Mouse (Mus musculus) CH12.LX (cell line): ENCODE data around the gene Cnr2. TPM values are rescaled to one million over a fixed set of nuclear protein-coding genes. Genes with fewer than 3 reads are reported as not detected.
A peak's percentile ranks its signal among the peaks of the same experiment; 100 is the strongest.

Experiments used
- DNase-seq: peaks from one replicate; pipeline ENCODE4 v3.0.0-alpha.2; 2013; ENCODE audit errors: extremely low read depth
- H3K27ac ChIP-seq: 2 replicates; pipeline ENCODE4 v1.5.1; 2012; ENCODE audit warnings: low read depth, mild to moderate bottlenecking, control low read depth, moderate library complexity; ENCODE audit not compliant: insufficient read depth
- H3K27me3 ChIP-seq: replicated peaks from 2 replicates; pipeline ENCODE3; 2012; ENCODE audit warnings: inconsistent platforms
- H3K36me3 ChIP-seq, 2 experiments: replicated peaks in 1 of 2; 2 replicates each; pipeline versions ENCODE3 to v1.6.1; 2012; ENCODE audit warnings: inconsistent platforms in 1 of 2, low read length in 1 of 2, mild to moderate bottlenecking in 1 of 2, mixed read lengths in 1 of 2, moderate library complexity in 1 of 2; ENCODE audit not compliant: control insufficient read depth in 1 of 2, insufficient read depth in 1 of 2
- H3K4me1 ChIP-seq, 2 experiments: 2 replicates each; pipeline ENCODE4 v1.6.1; 2012; ENCODE audit warnings: inconsistent platforms in 1 of 2, moderate library complexity in 1 of 2; ENCODE audit not compliant: insufficient read depth in 2 of 2, control insufficient read depth in 1 of 2
- H3K4me2 ChIP-seq: 2 replicates; pipeline ENCODE4 v1.6.1; 2012; ENCODE audit warnings: low read depth, mild to moderate bottlenecking, control low read depth; ENCODE audit not compliant: poor library complexity, insufficient read depth, severe bottlenecking
- H3K4me3 ChIP-seq, 3 experiments: fragments of 150-350 bp in 1 of 3; sonication (generic) in 1 of 3; replicated peaks in 1 of 3; 2 replicates each; pipeline versions ENCODE3 to v1.5.1; 2011 to 2012; ENCODE audit warnings: low read depth in 2 of 3, low read length in 2 of 3, mild to moderate bottlenecking in 2 of 3, moderate library complexity in 2 of 3, control low read depth in 1 of 3, improper control_type of control experiment in 1 of 3, inconsistent platforms in 1 of 3, mixed read lengths in 1 of 3; ENCODE audit not compliant: poor library complexity in 1 of 3
- H3K79me2 ChIP-seq: replicated peaks from 2 replicates; pipeline ENCODE4 v1.6.1; 2012; ENCODE audit warnings: mild to moderate bottlenecking, moderate library complexity; ENCODE audit not compliant: control insufficient read depth, poor library complexity, insufficient read depth, severe bottlenecking; ENCODE audit errors: extremely low read depth
- H3K9ac ChIP-seq: 2 replicates; pipeline ENCODE4 v1.6.1; 2012; ENCODE audit warnings: low read depth, mild to moderate bottlenecking, control low read depth, moderate library complexity; ENCODE audit not compliant: insufficient read depth
- H3K9me3 ChIP-seq: replicated peaks from 2 replicates; pipeline ENCODE3; 2012; ENCODE audit warnings: low read length, inconsistent platforms, mixed read lengths
- CHD1 ChIP-seq: IDR thresholded peaks from 2 replicates; pipeline ENCODE4 v1.6.1; 2012; ENCODE audit warnings: low read depth, low read length, improper control_type of control experiment, inconsistent platforms
- CHD2 ChIP-seq: IDR thresholded peaks from 2 replicates; pipeline ENCODE4 v1.6.1; 2011; ENCODE audit warnings: low read length, improper control_type of control experiment
- ELF1 ChIP-seq: IDR thresholded peaks from 2 replicates; pipeline ENCODE4 v1.6.1; 2014; ENCODE audit warnings: low read depth, mild to moderate bottlenecking, inconsistent platforms, low read length, improper control_type of control experiment
- EP300 ChIP-seq: IDR thresholded peaks from 2 replicates; pipeline ENCODE4 v1.6.1; 2011; ENCODE audit warnings: low read length, improper control_type of control experiment
- ETS1 ChIP-seq: conservative IDR thresholded peaks from 2 replicates; pipeline ENCODE4 v1.6.1; 2012; ENCODE audit warnings: low read depth, mild to moderate bottlenecking, inconsistent platforms, low read length, improper control_type of control experiment, moderate library complexity
- GABPA ChIP-seq: IDR thresholded peaks from 2 replicates; pipeline ENCODE4 v1.6.1; 2012; ENCODE audit warnings: low read depth, low read length, improper control_type of control experiment, inconsistent platforms; ENCODE audit not compliant: insufficient replicate concordance
- HCFC1 ChIP-seq: IDR thresholded peaks from 2 replicates; pipeline ENCODE4 v1.6.1; 2012; ENCODE audit warnings: low read depth, mild to moderate bottlenecking, inconsistent platforms, low read length, improper control_type of control experiment
- JUN ChIP-seq: IDR thresholded peaks from 2 replicates; pipeline ENCODE4 v1.6.1; 2011; ENCODE audit warnings: low read depth, mild to moderate bottlenecking, low read length, improper control_type of control experiment, moderate library complexity; ENCODE audit not compliant: insufficient read depth
- KAT2A ChIP-seq: IDR thresholded peaks from 2 replicates; pipeline ENCODE4 v1.6.1; 2012; ENCODE audit warnings: low read length, improper control_type of control experiment, inconsistent platforms; ENCODE audit not compliant: insufficient replicate concordance
- MAX ChIP-seq: IDR thresholded peaks from 2 replicates; pipeline ENCODE4 v1.6.1; 2011; ENCODE audit warnings: low read length, improper control_type of control experiment
- MAZ ChIP-seq: IDR thresholded peaks from 2 replicates; pipeline ENCODE4 v1.6.1; 2012; ENCODE audit warnings: low read depth, mild to moderate bottlenecking, inconsistent platforms, low read length, improper control_type of control experiment, moderate library complexity
- MEF2A ChIP-seq: IDR thresholded peaks from 2 replicates; pipeline ENCODE4 v1.6.1; 2014; ENCODE audit warnings: low read depth, mild to moderate bottlenecking, inconsistent platforms, low read length, improper control_type of control experiment, borderline replicate concordance
- MXI1 ChIP-seq: IDR thresholded peaks from 2 replicates; pipeline ENCODE4 v1.6.1; 2011; ENCODE audit warnings: mild to moderate bottlenecking, low read depth, low read length, improper control_type of control experiment
- MYC ChIP-seq: IDR thresholded peaks from 2 replicates; pipeline ENCODE4 v1.6.1; 2011; ENCODE audit warnings: low read depth, mild to moderate bottlenecking, improper control_type of control experiment, low read length
- NRF1 ChIP-seq: IDR thresholded peaks from 2 replicates; pipeline ENCODE4 v1.6.1; 2014; ENCODE audit warnings: low read depth, mild to moderate bottlenecking, inconsistent platforms, low read length, improper control_type of control experiment, moderate library complexity
- PAX5 ChIP-seq: IDR thresholded peaks from 2 replicates; pipeline ENCODE4 v1.6.1; 2012; ENCODE audit warnings: low read length, inconsistent platforms, mixed read lengths
- POLR2A ChIP-seq: IDR thresholded peaks from 2 replicates; pipeline ENCODE4 v1.6.1; 2011; ENCODE audit warnings: low read depth, mild to moderate bottlenecking, improper control_type of control experiment, low read length
- POLR2AphosphoS2 ChIP-seq: IDR thresholded peaks from 2 replicates; pipeline ENCODE4 v1.6.1; 2011; ENCODE audit warnings: low read depth, low read length, improper control_type of control experiment
- RCOR1 ChIP-seq: conservative IDR thresholded peaks from 2 replicates; pipeline ENCODE4 v1.6.1; 2012; ENCODE audit warnings: low read depth, mild to moderate bottlenecking, inconsistent platforms, low read length, improper control_type of control experiment
- SIN3A ChIP-seq: IDR thresholded peaks from 2 replicates; pipeline ENCODE4 v1.6.1; 2012; ENCODE audit warnings: low read length, improper control_type of control experiment, inconsistent platforms
- SMC3 ChIP-seq: IDR thresholded peaks from 2 replicates; pipeline ENCODE4 v1.6.1; 2011; ENCODE audit warnings: low read depth, low read length, improper control_type of control experiment
- TBP ChIP-seq: conservative IDR thresholded peaks from 2 replicates; pipeline ENCODE4 v1.6.1; 2011; ENCODE audit warnings: low read depth, low read length, improper control_type of control experiment
- UBTF ChIP-seq: IDR thresholded peaks from 2 replicates; pipeline ENCODE4 v1.6.1; 2012; ENCODE audit warnings: low read depth, mild to moderate bottlenecking, inconsistent platforms, low read length, improper control_type of control experiment, moderate library complexity
- USF1 ChIP-seq: IDR thresholded peaks from 2 replicates; pipeline ENCODE4 v1.6.1; 2014; ENCODE audit warnings: low read depth, mild to moderate bottlenecking, inconsistent platforms, low read length, improper control_type of control experiment
- USF2 ChIP-seq: conservative IDR thresholded peaks from 2 replicates; pipeline ENCODE4 v1.6.1; 2011; ENCODE audit warnings: low read depth, low read length, improper control_type of control experiment
- ZC3H11A ChIP-seq: IDR thresholded peaks from 2 replicates; pipeline ENCODE4 v1.6.1; 2012; ENCODE audit warnings: low read depth, mild to moderate bottlenecking, inconsistent platforms, low read length, improper control_type of control experiment
- ZKSCAN1 ChIP-seq: IDR thresholded peaks from 2 replicates; pipeline ENCODE4 v1.6.1; 2012; ENCODE audit warnings: low read depth, inconsistent platforms, low read length, improper control_type of control experiment, borderline replicate concordance
- ZMIZ1 ChIP-seq: IDR thresholded peaks from 2 replicates; pipeline ENCODE4 v1.6.1; 2012; ENCODE audit warnings: low read depth, mild to moderate bottlenecking, inconsistent platforms, low read length, improper control_type of control experiment
- dilution Hi-C: fragments of 300-500 bp; cut with MboI; formaldehyde crosslinking; loops from 2 replicates; pipeline ENCODE4 v1.14.3; 2020; ENCODE audit warnings: low sequenced_read_pairs; ENCODE audit not compliant: extremely low pct_unique_long_range_greater_than_20kb, extremely low pct_ligation_motif_present
- in situ Hi-C: fragments of 300-500 bp; cut with MboI; formaldehyde crosslinking; loops from 3 replicates; pipeline ENCODE4 v1.14.3; 2019; ENCODE audit warnings: low sequenced_read_pairs, low pct_ligation_motif_present, low pct_unique_long_range_greater_than_20kb, mixed read lengths
- polyA plus RNA-seq: library from polyadenylated mRNA; unstranded; fragments of >175 nt; gene quantifications from 2 replicates; pipeline ENCODE4 v1.2.1, GENCODE M21; 2012; ENCODE audit warnings: low read depth; ENCODE audit not compliant: insufficient read length
- total RNA-seq, 2 experiments: library from RNA; depleted of rRNA; stranded (reverse); fragments of 300-350 nt in 1 of 2; fragments of >200 nt in 1 of 2; gene quantifications; 2 replicates each; pipeline ENCODE4 v1.2.3; 2012 to 2014

Cnr2 gene
- total and polyA plus RNA-seq, 3 experiments, result 5.6 to 13.8 (median 10.6) TPM

DNA sequence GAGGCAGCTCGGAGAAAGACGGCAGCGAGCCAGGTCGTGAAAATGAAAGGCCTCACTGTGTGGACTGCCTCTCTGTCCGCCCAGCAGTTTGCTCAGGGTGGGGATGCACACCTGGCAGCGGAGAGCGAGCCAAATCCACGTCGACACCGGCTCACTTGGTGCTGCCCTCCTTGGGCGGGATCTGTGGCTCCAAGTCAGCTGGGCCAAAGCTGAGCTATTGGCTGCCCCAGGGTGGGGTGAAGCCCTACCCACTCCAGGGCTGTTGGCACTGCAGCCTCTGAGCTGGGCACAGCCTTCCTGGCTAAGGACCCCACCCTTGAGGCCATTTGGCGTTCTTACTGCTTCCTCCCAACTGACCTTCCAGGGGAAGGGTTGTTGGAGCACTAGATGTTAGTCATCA, 69.2 kb downstream of the Cnr2 start:
- in situ Hi-C loops, result no loop called here
- peaks cover 7 to 27% of the 10 kb centered on the region in 2 experiments; a peak in 3 of 4 replicates for H3K4me1 ChIP-seq
- peaks cover 41 to 71% of the 10 kb centered on the region in 2 experiments for H3K36me3 ChIP-seq
- no peaks in the 10 kb centered on the region for H3K79me2 ChIP-seq
- no peaks in the 10 kb centered on the region for H3K9me3 ChIP-seq
- H3K27ac ChIP-seq, result no peak overlapping the region
- peak overlapping the region; percentile 61 to 79 (median 78) for H3K4me3 ChIP-seq
- no peaks in the 10 kb centered on the region for H3K27me3 ChIP-seq
- peak overlapping the region; percentile 61 for H3K9ac ChIP-seq
- peak overlapping the region; percentile 53 for H3K4me2 ChIP-seq
- DNase-seq, result no peak
- dilution Hi-C loops, result no loop called here
- TF ChIP-seq GABPA (no peak), ETS1 (no peak), POLR2AphosphoS2 (no peak), JUN (no peak), SMC3 (no peak), USF2 (no peak), MAZ (no peak), ELF1 (no peak), ZMIZ1 (no peak), UBTF (no peak), SIN3A (no peak; the same call in 1 of the 2 replicates), ZC3H11A (no peak), HCFC1 (no peak), POLR2A (no peak), RCOR1 (no peak), MAX (no peak)

DNA sequence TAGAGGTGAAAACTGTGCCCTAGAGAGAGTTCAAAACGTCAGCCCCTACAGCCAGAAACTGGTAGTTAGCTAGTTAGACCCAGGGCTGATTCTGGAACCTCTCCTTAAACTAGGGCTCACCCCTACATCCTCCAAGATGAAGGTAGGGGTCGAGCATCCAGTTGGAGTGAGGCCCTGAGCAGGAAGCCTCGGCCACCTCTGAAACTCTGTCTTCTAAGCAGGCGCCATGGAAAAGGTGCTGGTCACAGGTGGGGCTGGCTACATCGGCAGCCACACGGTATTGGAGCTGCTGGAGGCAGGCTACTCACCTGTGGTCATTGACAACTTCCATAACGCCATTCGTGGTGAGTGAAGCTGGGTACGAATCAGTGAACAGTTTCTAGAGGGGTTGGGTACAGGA, 69.9 kb downstream of the Cnr2 start:
- Histone ChIP-seq H3K27me3 (no peaks in the 10 kb centered on the region), H3K79me2 (no peaks in the 10 kb centered on the region), H3K4me1 (peaks cover 7 to 27% of the 10 kb centered on the region in 2 experiments; a peak in 3 of 4 replicates), H3K27ac (no peak overlapping the region)
- DNase-seq, result no peak
- in situ Hi-C loops, result no loop called here
- TF ChIP-seq POLR2AphosphoS2 (no peak), NRF1 (no peak), ZC3H11A (no peak), MAX (no peak), EP300 (no peak), KAT2A (no peak), ZKSCAN1 (no peak), SIN3A (no peak), MYC (no peak), SMC3 (no peak), JUN (no peak), PAX5 (no peak), TBP (no peak), ZMIZ1 (no peak), USF1 (no peak), CHD2 (no peak), MEF2A (no peak), CHD1 (no peak), MXI1 (no peak)
- TF ChIP-seq, all 38 proteins: peak for 0
- no peaks in the 10 kb centered on the region for H3K9me3 ChIP-seq
- H3K4me3 ChIP-seq, result no peak overlapping the region
- 0 out of 2 replicates have a peak overlapping the region, but pooled peaks have one; percentile 53 for H3K4me2 ChIP-seq
- dilution Hi-C loops, result no loop called here
- H3K9ac ChIP-seq, result no peak overlapping the region
- H3K36me3 ChIP-seq, result peaks cover 45 to 71% of the 10 kb centered on the region in 2 experiments
